Mouse (Mus musculus) midbrain, embryonic 14.5 days (tissue): ENCODE measurements at regions not wholly inside any gene's neighbourhood (a gene's known extent, or its start where the extent isn't known, plus 50 kb on each side); places are given as distances from the start of the nearest gene placed in this dataset.
A peak's percentile ranks its signal among the peaks of the same experiment; 100 is the strongest.
"Not testable (repeated sequence)": the region's sequence is repeated elsewhere in the genome, so short reads cannot be mapped to it uniquely, and the experiment has no call there.

Source experiments
- ATAC-seq: fragments of 200-750 bp; cut with Nextera tagmentation; 2 replicates; pipeline ENCODE4 v1.8.0; 2017; ENCODE audit warnings: moderate number of reproducible peaks, moderate library complexity; ENCODE audit not compliant: low FRiP score, low TSS enrichment
- DNase-seq: peaks from one replicate; pipeline ENCODE4 v3.0.0-alpha.2; 2015
- H3K27ac ChIP-seq: fragments of 300-500 bp; sonication (generic); replicated peaks from 2 replicates; pipeline ENCODE4 v1.5.1; 2014; ENCODE audit warnings: mild to moderate bottlenecking, low read depth, low read length, moderate library complexity
- H3K27me3 ChIP-seq: fragments of 300-500 bp; sonication (generic); 2 replicates; pipeline ENCODE4 v1.6.1; 2014; ENCODE audit warnings: low read length, control low read depth, mixed read lengths; ENCODE audit not compliant: control insufficient read depth, insufficient read depth
- H3K36me3 ChIP-seq: fragments of 300-500 bp; sonication (generic); 2 replicates; pipeline ENCODE4 v1.6.1; 2014; ENCODE audit warnings: low read length, control low read depth; ENCODE audit not compliant: control insufficient read depth, insufficient read depth
- H3K4me1 ChIP-seq: fragments of 300-500 bp; sonication (generic); 2 replicates; pipeline ENCODE4 v1.6.1; 2014; ENCODE audit warnings: mild to moderate bottlenecking, antibody characterized with exemption, low read length, control low read depth; ENCODE audit not compliant: control insufficient read depth, insufficient read depth
- H3K4me2 ChIP-seq: fragments of 300-500 bp; sonication (generic); 2 replicates; pipeline ENCODE4 v1.6.1; 2014; ENCODE audit warnings: mild to moderate bottlenecking, low read length, moderate library complexity
- H3K4me3 ChIP-seq: fragments of 300-500 bp; sonication (generic); replicated peaks from 2 replicates; pipeline ENCODE4 v1.5.1; 2014; ENCODE audit warnings: low read depth, low read length
- H3K9ac ChIP-seq: fragments of 300-500 bp; sonication (generic); replicated peaks from 2 replicates; pipeline ENCODE4 v1.6.1; 2014; ENCODE audit warnings: mild to moderate bottlenecking, low read length, moderate library complexity
- H3K9me3 ChIP-seq: fragments of 300-500 bp; sonication (generic); 2 replicates; pipeline ENCODE4 v1.6.1; 2016; ENCODE audit warnings: low read length, control low read depth, mixed read lengths; ENCODE audit not compliant: control insufficient read depth
- WGBS: fragments of 180-500 bp; shearing (Covaris S2); extraction: QIAGEN DNeasy Blood & Tissue Kit; methylation state at CpG from one replicate; pipeline ENCODE4 v1.1.7; 2014; 5-methylcytosine and 5-hydroxymethylcytosine counted together

DNA sequence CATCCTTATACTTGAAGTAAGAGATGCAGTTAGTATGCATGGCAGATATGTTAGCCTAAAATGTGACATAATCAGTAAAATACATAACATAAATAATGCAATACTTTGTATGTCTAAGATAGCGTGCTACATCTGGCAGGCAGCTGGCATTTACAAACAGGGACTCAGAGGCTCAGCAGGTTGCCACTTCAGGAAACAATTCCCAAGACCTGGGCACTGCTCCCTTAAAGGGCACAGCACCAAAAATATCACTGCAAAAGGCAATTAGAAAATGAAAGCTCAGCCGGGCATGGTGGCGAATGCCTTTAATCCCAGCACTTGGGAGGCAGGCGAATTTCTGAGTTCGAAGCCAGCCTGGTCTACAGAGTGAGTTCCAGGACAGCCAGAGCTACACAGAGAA lies 544.0 kb downstream of the Zfp704 start:
- ATAC-seq = no peak
- Histone ChIP-seq H3K9me3 (no peaks in the 10 kb centered on the region), H3K4me3 (no peak overlapping the region), H3K9ac (no peak overlapping the region), H3K4me1 (no peaks in the 10 kb centered on the region), H3K36me3 (no peaks in the 10 kb centered on the region), H3K27ac (no peak overlapping the region), H3K27me3 (no peaks in the 10 kb centered on the region), H3K4me2 (no peak overlapping the region)
- DNase-seq = no peak
- 74% methylated on average over 5 of the region's 5 CpGs for WGBS

- H3K4me3 ChIP-seq = no peak overlapping the region
- H3K4me2 ChIP-seq = no peak overlapping the region
- H3K27me3 ChIP-seq = no peaks in the 10 kb centered on the region
- H3K9me3 ChIP-seq = no peaks in the 10 kb centered on the region
- no peak overlapping the region for H3K27ac ChIP-seq
- DNase-seq (peak; percentile 74), ATAC-seq (no peak)
- H3K4me1 ChIP-seq = no peaks in the 10 kb centered on the region
- H3K9ac ChIP-seq = no peak overlapping the region
- no peaks in the 10 kb centered on the region for H3K36me3 ChIP-seq
- 47% methylated on average over 15 of the region's 15 CpGs for WGBS
Observed at GRCm38 (mm10) chr3:9064266-9065031, 545.4 kb downstream of the Zfp704 start.

DNA sequence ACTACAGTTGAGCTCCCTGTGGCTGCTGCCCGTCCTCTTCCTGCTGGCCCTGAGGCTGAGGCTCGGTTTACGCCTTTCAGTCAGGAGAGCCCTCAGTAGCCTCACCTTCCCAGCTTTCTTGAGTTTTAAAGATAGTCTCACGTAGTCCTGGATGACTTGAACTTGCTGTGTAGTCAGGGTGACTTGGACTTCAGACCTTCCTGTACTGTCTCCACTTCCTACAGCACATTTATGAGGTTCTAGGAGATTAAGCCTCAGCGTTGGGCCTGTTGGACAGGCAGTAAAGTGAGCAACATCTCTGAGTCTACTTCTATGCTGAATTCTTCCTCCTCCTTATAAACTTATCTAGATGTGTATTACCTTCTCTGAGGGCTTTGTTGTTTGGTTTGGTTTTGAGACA lies 546.2 kb downstream of the Zfp704 start:
- 86% methylated on average over 5 of the region's 5 CpGs for WGBS

DNA sequence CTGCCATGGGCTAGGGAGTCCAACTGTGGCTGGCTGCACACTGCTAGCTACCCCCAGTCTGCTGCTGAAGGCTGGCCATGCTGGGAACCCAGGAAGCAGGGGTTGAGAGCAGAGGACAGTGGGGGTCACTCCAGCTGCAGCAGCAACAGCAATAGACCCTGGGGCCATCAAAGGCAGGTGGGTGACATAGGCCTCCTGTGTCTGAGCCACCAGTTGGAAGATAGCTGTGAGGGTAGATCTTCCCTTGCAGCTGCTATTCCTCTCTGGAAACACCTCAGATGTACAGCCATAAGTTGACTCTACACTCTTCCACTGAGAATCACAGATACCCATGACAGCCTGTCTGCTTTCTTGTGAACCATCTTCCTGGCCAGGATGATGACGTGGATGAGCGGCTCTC lies 548.5 kb downstream of the Zfp704 start:
- Histone ChIP-seq H3K9me3 (no peaks in the 10 kb centered on the region), H3K27me3 (no peaks in the 10 kb centered on the region), H3K4me3 (no peak overlapping the region), H3K4me2 (no peak overlapping the region), H3K4me1 (no peaks in the 10 kb centered on the region), H3K36me3 (no peaks in the 10 kb centered on the region), H3K27ac (no peak overlapping the region), H3K9ac (no peak overlapping the region)
- DNase-seq (no peak), ATAC-seq (no peak)
- WGBS = 87% methylated on average over 2 of the region's 2 CpGs

More for the DNA sequence above, 546.2 kb downstream of the Zfp704 start:
- H3K36me3 ChIP-seq = no peaks in the 10 kb centered on the region
- DNase-seq = no peak
- H3K9me3 ChIP-seq = no peaks in the 10 kb centered on the region
- H3K27ac ChIP-seq = no peak overlapping the region
- no peak overlapping the region for H3K4me2 ChIP-seq
- ATAC-seq = no peak
- no peak overlapping the region for H3K4me3 ChIP-seq
- H3K9ac ChIP-seq = no peak overlapping the region
- H3K4me1 ChIP-seq = no peaks in the 10 kb centered on the region
- H3K27me3 ChIP-seq = no peaks in the 10 kb centered on the region

- not testable (repeated sequence) for H3K27ac ChIP-seq, H3K9me3 ChIP-seq, H3K4me1 ChIP-seq, H3K4me2 ChIP-seq, DNase-seq, H3K4me3 ChIP-seq, ATAC-seq, H3K27me3 ChIP-seq, H3K36me3 ChIP-seq, H3K9ac ChIP-seq
- WGBS = 41% methylated on average over 3 of the region's 3 CpGs
Observed at GRCm38 (mm10) chr3:9057703-9058102, 552.2 kb downstream of the Zfp704 start.

GRCm38 (mm10) chr3:9056846-9057245 lies 553.0 kb downstream of the Zfp704 start:
- H3K9ac ChIP-seq = no peak overlapping the region
- H3K36me3 ChIP-seq = no peaks in the 10 kb centered on the region
- WGBS = 79% methylated on average over 6 of the region's 6 CpGs
- H3K4me1 ChIP-seq = no peaks in the 10 kb centered on the region
- no peaks in the 10 kb centered on the region for H3K27me3 ChIP-seq
- no peak overlapping the region for H3K27ac ChIP-seq
- DNase-seq (no peak), ATAC-seq (no peak)
- no peaks in the 10 kb centered on the region for H3K9me3 ChIP-seq
- H3K4me3 ChIP-seq = no peak overlapping the region
- no peak overlapping the region for H3K4me2 ChIP-seq

DNA sequence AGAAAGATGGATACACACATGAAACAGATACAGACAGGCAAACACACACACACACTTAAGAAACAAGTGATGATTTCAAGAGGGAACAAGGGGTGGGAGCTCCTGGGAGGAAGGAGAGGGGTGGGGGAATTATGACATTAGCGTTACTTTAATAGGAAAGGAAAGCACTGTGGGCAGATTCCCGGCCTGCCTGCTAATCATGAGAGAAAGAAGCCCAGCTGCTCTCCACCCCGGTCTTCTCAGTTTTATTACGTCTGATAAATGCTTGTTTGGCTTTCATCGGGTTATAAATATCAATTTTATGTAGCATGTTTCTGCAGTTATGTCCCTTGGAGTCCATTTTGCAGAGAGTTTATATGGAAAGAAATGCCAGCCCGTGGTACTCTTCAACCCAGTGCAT lies 554.1 kb downstream of the Zfp704 start:
- no peaks in the 10 kb centered on the region for H3K4me1 ChIP-seq
- H3K27ac ChIP-seq = no peak overlapping the region
- no peaks in the 10 kb centered on the region for H3K9me3 ChIP-seq
- 73% methylated on average over 6 of the region's 6 CpGs for WGBS
- no peaks in the 10 kb centered on the region for H3K36me3 ChIP-seq
- H3K4me2 ChIP-seq = no peak overlapping the region
- H3K4me3 ChIP-seq = no peak overlapping the region
- no peaks in the 10 kb centered on the region for H3K27me3 ChIP-seq
- H3K9ac ChIP-seq = no peak overlapping the region
- no peak for ATAC-seq
- DNase-seq = no peak
